Mouse (Mus musculus): ENCODE data around the gene Trpm8.

GRCm38 (mm10) chr1:88433096-88433883 lies 155.8 kb downstream of the Trpm8 start:
- no peak for TF ChIP-seq EP300 (IDR thresholded peaks at IDR 0.05; ENCODE audit: low read length)
- TF ChIP-seq USF1 (IDR thresholded peaks at IDR 0.05; ENCODE audit: low read depth, low read length) = no peak
- TF ChIP-seq USF2 (conservative IDR thresholded peaks at IDR 0.05; ENCODE audit: low read depth, low read length) = no peak
- no peak for TF ChIP-seq NELFE (IDR thresholded peaks at IDR 0.05; ENCODE audit: low read depth, low read length)
- no peak for TF ChIP-seq POLR2AphosphoS2 (IDR thresholded peaks at IDR 0.05; ENCODE audit: low read depth, low read length)
- TF ChIP-seq TCF12 (IDR thresholded peaks at IDR 0.05; ENCODE audit: low read depth, low read length) = no peak
- no peak for TF ChIP-seq GABPA (IDR thresholded peaks at IDR 0.05; ENCODE audit: insufficient replicate concordance, low read depth, low read length)
